Mouse (Mus musculus) MEL (cell line): ENCODE data around the gene Ppip5k2. TPM values are rescaled to one million over a fixed set of nuclear protein-coding genes. Genes with fewer than 3 reads are reported as not detected.

Experiments
- DNase-seq: peaks from one replicate; pipeline ENCODE4 v3.0.0; 2011; ENCODE audit warnings: low read depth, low spot score
- H3K27ac ChIP-seq: 2 replicates; pipeline ENCODE4 v1.5.1; 2012; ENCODE audit warnings: low read depth, mild to moderate bottlenecking, control low read depth, low read length, moderate library complexity; ENCODE audit not compliant: control insufficient read depth
- H3K27me3 ChIP-seq, 2 experiments: fragments of 150-350 bp in 1 of 2; sonication (generic) in 1 of 2; 2 replicates each; pipeline ENCODE4 v1.6.1; 2012; ENCODE audit warnings: low read length in 2 of 2, mild to moderate bottlenecking in 2 of 2, improper control_type of control experiment in 1 of 2, moderate library complexity in 1 of 2; ENCODE audit not compliant: insufficient read depth in 2 of 2, control insufficient read depth in 1 of 2
- H3K36me3 ChIP-seq, 2 experiments: 2 replicates each; pipeline ENCODE4 v1.6.1; 2012 to 2014; ENCODE audit warnings: low read length in 2 of 2, improper control_type of control experiment in 1 of 2, inconsistent platforms in 1 of 2, mild to moderate bottlenecking in 1 of 2; ENCODE audit not compliant: insufficient read depth in 2 of 2, control insufficient read depth in 1 of 2
- H3K4me1 ChIP-seq, 2 experiments: fragments of 150-350 bp in 1 of 2; sonication (generic) in 1 of 2; 2 replicates each; pipeline ENCODE4 v1.6.1; 2012; ENCODE audit warnings: low read length in 2 of 2, improper control_type of control experiment in 1 of 2, mild to moderate bottlenecking in 1 of 2; ENCODE audit not compliant: insufficient read depth in 2 of 2, control insufficient read depth in 1 of 2
- H3K4me3 ChIP-seq, 2 experiments: fragments of 150-350 bp in 1 of 2; sonication (generic) in 1 of 2; 2 replicates each; pipeline ENCODE4 v1.5.1; 2012; ENCODE audit warnings: low read depth in 2 of 2, low read length in 2 of 2, mild to moderate bottlenecking in 2 of 2, moderate library complexity in 2 of 2, control low read depth in 1 of 2, improper control_type of control experiment in 1 of 2; ENCODE audit not compliant: control insufficient read depth in 1 of 2, insufficient read depth in 1 of 2
- H3K79me2 ChIP-seq: 2 replicates; pipeline ENCODE4 v1.6.1; 2012; ENCODE audit warnings: mild to moderate bottlenecking, low read length, moderate library complexity; ENCODE audit not compliant: control insufficient read depth, poor library complexity, insufficient read depth
- H3K9ac ChIP-seq: 2 replicates; pipeline ENCODE4 v1.6.1; 2012; ENCODE audit warnings: low read depth, mild to moderate bottlenecking, control low read depth, low read length, moderate library complexity; ENCODE audit not compliant: control insufficient read depth, poor library complexity, severe bottlenecking
- H3K9me3 ChIP-seq: fragments of 150-350 bp; sonication (generic); replicated peaks from 2 replicates; pipeline ENCODE4 v1.6.1; 2012; ENCODE audit warnings: mild to moderate bottlenecking, low read length, improper control_type of control experiment, moderate library complexity; ENCODE audit not compliant: insufficient read depth
- CHD1 ChIP-seq: IDR thresholded peaks from 2 replicates; pipeline ENCODE4 v1.6.1; 2012; ENCODE audit warnings: low read depth, mild to moderate bottlenecking, inconsistent platforms, low read length, improper control_type of control experiment
- CTCF ChIP-seq, 3 experiments: IDR thresholded peaks in 2 of 3; conservative IDR thresholded peaks in 1 of 3; 2 replicates each; pipeline ENCODE4 v1.5.1; 2011 to 2012; ENCODE audit warnings: low read length in 3 of 3, low read depth in 2 of 3, mild to moderate bottlenecking in 2 of 3, improper control_type of control experiment in 1 of 3, inconsistent platforms in 1 of 3, mixed read lengths in 1 of 3, moderate library complexity in 1 of 3; ENCODE audit not compliant: control insufficient read depth in 1 of 3, insufficient read depth in 1 of 3, poor library complexity in 1 of 3, severe bottlenecking in 1 of 3
- E2F4 ChIP-seq: IDR thresholded peaks from 2 replicates; pipeline ENCODE4 v1.6.1; 2011; ENCODE audit warnings: low read depth, low read length, improper control_type of control experiment, borderline replicate concordance
- ELF1 ChIP-seq: IDR thresholded peaks from 2 replicates; pipeline ENCODE4 v1.6.1; 2014; ENCODE audit warnings: low read depth, mild to moderate bottlenecking, inconsistent platforms, low read length, improper control_type of control experiment, moderate library complexity
- EP300 ChIP-seq, 2 experiments: IDR thresholded peaks; 2 replicates each; pipeline ENCODE4 v1.6.1; 2011; ENCODE audit warnings: improper control_type of control experiment in 2 of 2, low read length in 2 of 2, low read depth in 1 of 2, mild to moderate bottlenecking in 1 of 2
- ETS1 ChIP-seq: IDR thresholded peaks from 2 replicates; pipeline ENCODE4 v1.6.1; 2012; ENCODE audit warnings: low read depth, mild to moderate bottlenecking, inconsistent platforms, low read length, improper control_type of control experiment, moderate library complexity
- MAFK ChIP-seq: IDR thresholded peaks from 2 replicates; pipeline ENCODE4 v1.6.1; 2011; ENCODE audit warnings: low read depth, mild to moderate bottlenecking, low read length, improper control_type of control experiment, borderline replicate concordance
- MAX ChIP-seq: IDR thresholded peaks from 2 replicates; pipeline ENCODE4 v1.6.1; 2011; ENCODE audit warnings: low read length, improper control_type of control experiment
- MEF2A ChIP-seq: IDR thresholded peaks from 2 replicates; pipeline ENCODE4 v1.6.1; 2014; ENCODE audit warnings: low read depth, mild to moderate bottlenecking, inconsistent platforms, low read length, improper control_type of control experiment; ENCODE audit not compliant: poor library complexity, insufficient replicate concordance, severe bottlenecking; ENCODE audit errors: extremely low read depth
- MYC ChIP-seq: IDR thresholded peaks from 2 replicates; pipeline ENCODE4 v1.6.1; 2011; ENCODE audit warnings: low read depth, mild to moderate bottlenecking, low read length, improper control_type of control experiment, moderate library complexity
- NRF1 ChIP-seq: IDR thresholded peaks from 2 replicates; pipeline ENCODE4 v1.6.1; 2014; ENCODE audit warnings: low read depth, mild to moderate bottlenecking, inconsistent platforms, low read length, improper control_type of control experiment, moderate library complexity; ENCODE audit not compliant: poor library complexity, insufficient read depth, severe bottlenecking
- POLR2AphosphoS5 ChIP-seq: IDR thresholded peaks from 2 replicates; pipeline ENCODE4 v1.6.1; 2012; ENCODE audit warnings: low read depth, borderline replicate concordance, mild to moderate bottlenecking, inconsistent platforms, low read length, moderate library complexity, mixed read lengths
- RCOR1 ChIP-seq: IDR thresholded peaks from 2 replicates; pipeline ENCODE4 v1.6.1; 2012; ENCODE audit warnings: low read depth, mild to moderate bottlenecking, inconsistent platforms, low read length, improper control_type of control experiment
- SIN3A ChIP-seq: IDR thresholded peaks from 2 replicates; pipeline ENCODE4 v1.6.1; 2012; ENCODE audit warnings: low read length, improper control_type of control experiment, inconsistent platforms
- TAL1 ChIP-seq: IDR thresholded peaks from 2 replicates; pipeline ENCODE4 v1.6.1; 2012; ENCODE audit warnings: mild to moderate bottlenecking, inconsistent platforms, low read length, moderate library complexity, mixed read lengths
- ZKSCAN1 ChIP-seq: IDR thresholded peaks from 2 replicates; pipeline ENCODE4 v1.6.1; 2012; ENCODE audit warnings: low read depth, mild to moderate bottlenecking, inconsistent platforms, low read length, improper control_type of control experiment, moderate library complexity
- ZNF384 ChIP-seq: IDR thresholded peaks from 2 replicates; pipeline ENCODE4 v1.6.1; 2012; ENCODE audit warnings: low read depth, mild to moderate bottlenecking, inconsistent platforms, low read length, improper control_type of control experiment
- polyA plus RNA-seq, 2 experiments: library from polyadenylated mRNA; stranded (reverse) in 1 of 2; unstranded in 1 of 2; fragments of >175 nt in 1 of 2; fragments of >200 nt in 1 of 2; gene quantifications; 2 replicates each; pipeline versions ENCODE4 v1.2.1 to v1.2.4; 2012; ENCODE audit warnings: low replicate concordance in 2 of 2, low read depth in 1 of 2; ENCODE audit not compliant: insufficient read length in 2 of 2, insufficient read depth in 1 of 2, missing spikeins in 1 of 2
- total RNA-seq: library from RNA; depleted of rRNA; stranded (reverse); fragments of 300-350 nt; gene quantifications from 2 replicates; pipeline ENCODE4 v1.2.3, GENCODE M21; 2012

Ppip5k2 gene
- total and polyA plus RNA-seq, 3 experiments: 47.2 to 651 (median 60.7) TPM

DNA sequence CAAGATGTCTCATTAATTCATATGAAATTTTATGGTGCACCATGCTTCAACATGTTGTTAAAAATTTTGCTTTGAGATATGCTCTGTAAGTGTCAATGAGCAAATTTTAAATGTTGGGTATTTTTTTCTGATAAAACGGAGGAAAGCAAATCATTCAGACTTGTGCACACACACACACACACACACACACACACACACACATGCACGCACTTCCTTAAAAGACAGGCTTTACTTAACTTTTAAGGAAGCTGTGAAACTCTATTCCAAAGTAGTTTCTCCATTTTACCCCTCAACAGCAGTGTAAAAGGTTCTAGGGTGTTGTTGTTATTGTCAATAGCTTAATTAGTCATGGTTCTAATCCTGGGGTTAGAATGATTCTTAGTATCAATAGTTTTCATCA lies 94.1 kb downstream of the Ppip5k2 start:
- H3K27ac ChIP-seq: no peak overlapping the region
- no peak overlapping the region for H3K4me3 ChIP-seq
- H3K9me3 ChIP-seq: no peaks in the 10 kb centered on the region
- H3K4me1 ChIP-seq: peaks cover 10 to 14% of the 10 kb centered on the region in 2 experiments
- H3K9ac ChIP-seq: no peak overlapping the region
- peak; percentile 33; the same call in 1 of the 2 replicates for TF ChIP-seq ETS1
- no peak for TF ChIP-seq E2F4
- TF ChIP-seq ZKSCAN1: no peak
- no peak for TF ChIP-seq MAX
- TF ChIP-seq EP300 (IDR thresholded peaks at IDR 0.05; ENCODE audit: low read depth in 1 of 2, low read length in 2 of 2): peak; percentile 34 to 77
- no peak for TF ChIP-seq MAFK
- 0 out of 2 replicates have a peak, but pooled peaks have one; percentile 12 for TF ChIP-seq ZNF384
- no peak for TF ChIP-seq NRF1
- TF ChIP-seq CTCF (IDR thresholded peaks at IDR 0.05 in 2 of 3, conservative IDR thresholded peaks at IDR 0.05 in 1 of 3; ENCODE audit: control insufficient read depth in 1 of 3, insufficient read depth in 1 of 3, low read depth in 2 of 3, low read length in 3 of 3, poor library complexity in 1 of 3, severe bottlenecking in 1 of 3): no peak
- no peak for TF ChIP-seq MEF2A
- peak; percentile 63; the same call in 1 of the 2 replicates for TF ChIP-seq RCOR1
- no peak for TF ChIP-seq TAL1
- TF ChIP-seq MYC: no peak
- peak; percentile 46; the same call in 1 of the 2 replicates for TF ChIP-seq SIN3A
- TF ChIP-seq CHD1: no peak
- peak; percentile 52; the same call in 1 of the 2 replicates for TF ChIP-seq ELF1
- TF ChIP-seq POLR2AphosphoS5: no peak
- no peaks in the 10 kb centered on the region for H3K27me3 ChIP-seq
- peaks cover 0 to 17% of the 10 kb centered on the region in 2 experiments; a peak in 2 of 4 replicates for H3K36me3 ChIP-seq
- peak; percentile 77 for DNase-seq
- H3K79me2 ChIP-seq: no peaks in the 10 kb centered on the region

DNA sequence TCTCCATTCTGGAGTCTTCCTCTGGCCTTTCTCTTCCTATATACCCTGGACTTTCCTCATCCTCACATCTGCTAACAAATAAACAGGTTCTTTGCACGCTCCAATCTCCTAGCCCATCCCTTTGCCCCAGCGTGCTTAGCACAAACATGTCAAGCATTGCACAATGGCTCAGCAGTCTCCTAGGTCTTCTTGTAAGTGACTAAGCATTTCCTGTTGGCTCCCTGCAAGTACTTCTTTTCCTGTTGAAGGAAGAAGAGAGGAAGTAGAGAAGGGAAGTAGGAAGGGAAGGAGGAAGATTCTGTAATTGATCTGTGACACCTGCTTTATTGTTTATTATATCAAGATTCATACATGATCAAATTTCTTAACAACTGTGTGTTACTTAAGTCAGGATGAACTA lies 97.4 kb downstream of the Ppip5k2 start:
- no peak overlapping the region for H3K27ac ChIP-seq
- H3K4me1 ChIP-seq: peaks cover 10 to 14% of the 10 kb centered on the region in 2 experiments
- no peak overlapping the region for H3K4me3 ChIP-seq
- peak; percentile 69 for DNase-seq
- no peaks in the 10 kb centered on the region for H3K27me3 ChIP-seq
- no peaks in the 10 kb centered on the region for H3K9me3 ChIP-seq
- H3K36me3 ChIP-seq: peaks cover 0 to 17% of the 10 kb centered on the region in 2 experiments; a peak in 2 of 4 replicates
- H3K9ac ChIP-seq: no peak overlapping the region
- no peaks in the 10 kb centered on the region for H3K79me2 ChIP-seq
- peak; percentile 30; the same call in 1 of the 2 replicates for TF ChIP-seq ETS1
- no peak for TF ChIP-seq MYC
- TF ChIP-seq EP300 (IDR thresholded peaks at IDR 0.05; ENCODE audit: low read depth in 1 of 2, low read length in 2 of 2): peak; percentile 25 to 52; a peak in 2 of 4 replicates
- TF ChIP-seq, all 39 proteins: peak for 2
